Mouse (Mus musculus) embryonic stem cell, embryonic (primary cell): Measurements from ENCODE around the gene Mapk8ip3.

ENCODE experiments used
- CTCF ChIA-PET, 4 experiments: fragments of 300-600 bp in 2 of 4; fragments of 350-600 bp in 2 of 4; sonication (Branson Sonifier 250); formaldehyde crosslinking; loops; one replicate each; lab custom pipeline; 2022; ENCODE audit warnings: inconsistent platforms in 2 of 4; lab: Charles Lee
- POLR2A ChIA-PET, 4 experiments: fragments of 300-600 bp in 2 of 4; fragments of 350-600 bp in 2 of 4; sonication (Branson Sonifier 250); formaldehyde crosslinking; loops; one replicate each; lab custom pipeline; 2022; ENCODE audit warnings: antibody characterized with exemption in 4 of 4, inconsistent platforms in 1 of 4; lab: Charles Lee

Mapk8ip3 gene

DNA sequence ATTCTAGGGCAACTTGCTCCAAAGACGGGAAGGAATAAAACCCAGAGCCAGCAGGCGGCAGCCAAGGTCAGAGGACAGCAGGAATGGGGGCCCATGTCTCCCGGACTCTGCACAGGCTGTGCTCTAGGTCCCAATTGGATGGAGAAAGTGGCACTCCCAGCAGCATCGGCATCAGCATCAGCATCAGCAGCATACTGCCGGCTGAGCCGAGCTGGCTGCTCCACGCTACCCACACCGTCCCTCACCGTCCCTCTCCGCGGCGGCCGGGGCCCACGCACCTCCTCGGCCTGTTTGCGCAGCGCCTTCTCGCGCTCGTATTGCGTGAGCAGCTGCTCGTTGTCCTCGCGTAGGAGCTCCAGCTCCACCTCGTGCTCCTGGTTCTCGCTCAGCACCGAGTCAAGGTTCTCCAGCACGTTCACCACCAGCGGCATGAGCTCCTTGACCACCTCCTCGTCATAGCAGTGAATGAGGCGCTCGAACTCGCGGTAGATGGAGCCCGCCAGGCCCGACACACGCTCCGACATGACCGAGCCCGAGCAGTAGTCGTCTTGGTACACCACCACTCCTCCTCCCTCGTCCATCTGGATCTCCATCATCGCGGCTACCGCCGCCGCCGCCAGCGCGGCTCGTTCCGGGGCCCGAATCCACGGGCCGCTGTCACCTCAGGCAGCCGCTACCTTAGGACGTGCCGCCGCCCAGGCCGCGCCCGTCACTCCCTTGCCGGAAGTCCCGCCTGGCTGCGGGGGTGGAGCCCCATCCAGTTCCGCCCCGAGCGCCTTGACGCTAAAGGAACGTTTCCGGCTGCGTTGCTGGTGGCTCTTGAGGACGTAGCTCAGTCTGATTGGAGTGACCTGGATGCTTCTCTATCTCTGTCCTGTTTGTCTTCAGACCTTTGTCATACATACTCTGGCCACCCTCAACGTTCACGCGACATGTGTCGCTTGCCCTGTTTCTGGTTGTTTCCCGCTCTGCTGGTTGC is at the start of gene Mapk8ip3:
Mapk8ip3 (minus strand) TSS at position 719 of the 979 bp plus-strand sequence.
- POLR2A ChIA-PET, result interaction anchor here (0.5 to 7.6 kb wide), 54 partner anchors 9 to 458 kb away, joined by 3 to 51 read pairs (median 4); partner anchors contain the start of genes Jpt2 (in 3 of the 4), Cramp1l (in 2 of the 4), Ift140 (in 2 of the 4) and Meiob (in 2 of the 4)
- CTCF ChIA-PET, result interaction anchor here in 3 of 4 experiments (0.6 to 2.0 kb wide), 10 partner anchors 20 to 581 kb away, joined by 3 to 10 read pairs (median 4); partner anchors contain the start of genes Fahd1 (in 1 of the 3) and Jpt2 (in 1 of the 3)

DNA sequence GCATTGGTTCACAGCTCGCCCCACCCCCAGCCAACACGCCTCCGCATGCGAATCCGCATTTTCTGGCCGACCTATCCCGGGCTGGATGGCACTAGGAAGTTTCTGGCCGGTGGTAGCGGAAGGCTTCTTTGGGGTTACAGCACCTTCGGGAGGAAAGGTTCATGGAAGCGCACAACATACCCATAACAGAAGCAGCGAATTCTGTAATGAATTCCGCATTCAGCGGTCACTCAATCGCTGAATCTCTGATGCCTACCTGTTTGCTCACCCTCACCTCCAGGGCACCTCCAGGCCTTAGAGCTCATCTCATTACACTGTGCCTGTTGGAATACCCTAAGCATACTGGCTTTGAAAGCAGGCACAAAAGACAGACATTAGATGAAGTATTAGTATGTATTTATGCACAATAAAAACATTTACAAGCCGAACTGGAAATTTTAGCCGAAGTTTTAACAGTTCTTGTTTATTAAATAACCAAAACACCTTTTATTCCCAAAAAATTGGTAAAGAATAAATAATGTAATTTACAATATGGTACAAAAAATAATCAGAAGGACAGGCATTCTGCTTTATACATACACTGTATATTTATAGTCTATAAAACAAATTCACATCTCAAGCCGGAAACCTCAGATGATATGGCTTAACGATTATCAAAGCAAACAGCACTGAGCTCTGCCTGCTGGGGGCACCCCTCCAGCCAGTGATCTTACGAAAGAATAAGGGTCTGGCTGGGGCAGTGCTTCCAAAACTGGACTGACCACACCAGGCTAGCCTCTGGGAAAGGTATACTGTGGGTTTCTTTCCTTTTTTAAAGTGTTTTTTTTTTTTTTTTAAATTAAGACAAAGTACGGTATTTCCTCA is 24.3 kb upstream of the Mapk8ip3 start:
- ChIA-PET CTCF (interaction anchor here in 2 of 4 experiments (0.6 to 2.5 kb wide), 9 partner anchors 9 to 336 kb away, joined by 3 to 12 read pairs (median 3); partner anchors contain the start of genes Cramp1l (in 1 of the 2) and Mapk8ip3 (in 1 of the 2)), POLR2A (interaction anchor here (0.6 to 8.0 kb wide), 72 partner anchors 8 to 482 kb away, joined by 3 to 92 read pairs (median 5); partner anchors contain the start of genes Eme2 (in 3 of the 4), Fahd1 (in 3 of the 4), Mapk8ip3 (in 3 of the 4) and Mrps34 (in 3 of the 4))

DNA sequence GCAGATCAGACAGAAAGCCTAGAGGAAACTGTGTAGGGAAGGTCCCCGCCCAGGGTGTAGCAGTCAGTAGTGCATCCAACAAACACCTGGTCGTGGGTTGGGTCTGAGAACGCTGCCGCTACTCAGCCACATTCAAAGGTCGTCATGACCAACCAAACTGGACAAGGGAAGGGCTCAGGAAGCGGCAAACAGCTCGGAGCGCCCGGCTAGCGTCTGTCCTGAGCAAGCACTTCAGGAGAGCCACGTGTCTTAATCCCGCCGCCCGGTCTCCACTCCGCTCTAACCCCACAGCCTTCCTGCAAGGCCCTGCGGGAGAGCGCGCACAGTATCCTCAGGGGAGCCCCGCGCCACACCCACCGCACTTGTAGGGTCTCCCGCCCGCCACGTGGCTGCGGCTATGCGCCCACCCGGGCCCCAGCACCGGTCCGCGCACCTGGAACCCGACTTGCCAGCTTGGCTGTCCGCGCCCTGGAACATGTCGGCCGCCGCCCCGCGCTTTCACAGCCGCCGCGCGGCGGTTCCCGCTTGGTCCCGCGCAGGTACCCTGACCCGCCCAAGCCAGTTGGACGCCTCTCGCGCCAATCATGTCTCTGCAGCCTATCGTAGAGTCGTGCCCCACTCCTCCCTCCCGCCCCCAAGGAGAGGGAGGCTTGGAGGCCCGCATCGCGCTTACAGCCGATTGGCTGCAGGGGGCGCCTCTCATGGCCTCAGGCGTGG is 23.5 kb upstream of the Mapk8ip3 start, which contains the start of gene Jpt2:
Jpt2 (minus strand) TSS at position 555 of the 717 bp plus-strand sequence.
- ChIA-PET CTCF (interaction anchor here in 2 of 4 experiments (0.6 to 2.5 kb wide), 8 partner anchors 8 to 336 kb away, joined by 3 to 10 read pairs (median 3); partner anchors contain the start of genes Cramp1l (in 1 of the 2) and Mapk8ip3 (in 1 of the 2)), POLR2A (interaction anchor here (0.5 to 8.0 kb wide), 82 partner anchors 8 to 547 kb away, joined by 3 to 92 read pairs (median 4); partner anchors contain the start of genes Eme2 (in 3 of the 4), Fahd1 (in 3 of the 4), Mapk8ip3 (in 3 of the 4) and Mrps34 (in 3 of the 4))

DNA sequence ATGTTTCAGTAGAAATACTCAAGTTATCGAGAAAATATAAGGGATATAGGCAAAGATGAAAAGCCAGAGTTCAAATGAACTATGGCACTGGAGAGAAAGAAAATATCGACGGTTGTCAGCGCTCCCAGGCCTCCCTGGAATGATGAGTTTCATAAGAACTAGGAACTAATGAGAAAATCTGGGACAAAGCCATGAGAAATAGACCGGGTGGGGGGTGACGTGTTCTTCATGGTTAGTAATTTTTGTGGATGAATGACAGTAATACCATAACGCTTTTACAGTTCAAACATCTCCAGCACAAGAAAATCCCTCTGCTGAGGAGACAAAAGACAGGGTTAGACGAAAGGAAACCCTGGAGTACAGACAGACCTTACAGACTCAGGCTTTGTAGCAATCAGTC is 22.6 kb upstream of the Mapk8ip3 start:
- ChIA-PET POLR2A (interaction anchor here in 3 of 4 experiments (0.8 to 8.0 kb wide), 31 partner anchors 9 to 548 kb away, joined by 3 to 92 read pairs (median 7); partner anchors contain the start of genes Mapk8ip3 (in 3 of the 3), Eme2 (in 2 of the 3), Mrps34 (in 2 of the 3) and Cramp1l (in 1 of the 3)), CTCF (interaction anchor here in 2 of 4 experiments (0.7 to 2.5 kb wide), 2 partner anchors 23 to 150 kb away, joined by 3 to 10 read pairs; partner anchors contain the start of gene Mapk8ip3 (in 1 of the 2))

DNA sequence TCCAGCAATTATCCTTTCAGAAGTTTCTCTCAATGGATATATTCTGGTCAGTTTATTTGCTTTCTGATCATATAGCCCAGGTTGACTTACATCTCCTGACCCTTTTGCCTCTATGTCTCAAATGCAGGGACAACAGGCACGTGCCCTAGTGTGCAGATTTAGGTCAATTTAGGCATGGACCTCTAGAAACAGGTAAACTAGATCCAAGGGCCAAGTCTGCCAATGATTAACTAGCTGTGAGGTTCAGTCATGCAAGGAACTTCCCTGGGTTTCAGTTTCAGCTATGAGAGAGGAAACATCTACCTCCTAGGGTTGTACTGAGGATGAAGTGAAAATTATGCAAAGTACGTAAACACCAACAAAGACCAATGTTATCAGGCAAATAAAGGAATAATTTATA is 16.5 kb upstream of the Mapk8ip3 start:
- POLR2A ChIA-PET, result interaction anchor here in 2 of 4 experiments (0.6 to 9.4 kb wide), 6 partner anchors 8 to 74 kb away, joined by 3 to 92 read pairs (median 3); partner anchors contain the start of genes Jpt2 (in 1 of the 2), Nubp2 (in 1 of the 2) and Spsb3 (in 1 of the 2)
- CTCF ChIA-PET, result interaction anchor here in 1 of 4 experiments (1.2 kb wide), 1 partner anchor 208 kb away, joined by 3 read pairs; no protein-coding TSS in a partner anchor

DNA sequence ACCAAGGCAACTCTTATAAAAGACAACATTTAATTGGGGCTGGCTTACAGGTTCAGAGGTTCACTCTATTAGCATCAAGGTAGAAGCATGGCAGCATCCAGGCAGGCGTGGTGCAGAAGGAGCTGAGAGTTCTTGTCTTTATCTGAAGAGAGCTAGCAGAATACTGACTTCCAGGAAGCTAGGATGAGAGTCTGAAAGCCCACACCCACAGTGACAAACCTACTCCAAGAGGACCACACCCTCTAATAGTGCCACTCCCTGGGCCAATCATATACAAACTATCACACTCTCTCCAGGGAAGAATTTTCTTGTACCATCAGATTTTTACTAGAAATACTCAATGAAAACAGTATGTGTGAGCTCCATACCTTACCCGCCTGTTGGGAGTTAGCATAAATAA is 13.9 kb upstream of the Mapk8ip3 start:
- POLR2A ChIA-PET, result interaction anchor here (0.7 to 9.4 kb wide), 19 partner anchors 8 to 620 kb away, joined by 3 to 92 read pairs (median 6); partner anchors contain the start of genes Jpt2 (in 3 of the 4), Mapk8ip3 (in 3 of the 4), Cramp1l (in 1 of the 4) and Eme2 (in 1 of the 4)
- CTCF ChIA-PET, result interaction anchor here in 2 of 4 experiments (0.6 to 1.4 kb wide), 4 partner anchors 10 to 306 kb away, joined by 3 to 10 read pairs (median 3); partner anchors contain the start of gene Jpt2 (in 1 of the 2)

DNA sequence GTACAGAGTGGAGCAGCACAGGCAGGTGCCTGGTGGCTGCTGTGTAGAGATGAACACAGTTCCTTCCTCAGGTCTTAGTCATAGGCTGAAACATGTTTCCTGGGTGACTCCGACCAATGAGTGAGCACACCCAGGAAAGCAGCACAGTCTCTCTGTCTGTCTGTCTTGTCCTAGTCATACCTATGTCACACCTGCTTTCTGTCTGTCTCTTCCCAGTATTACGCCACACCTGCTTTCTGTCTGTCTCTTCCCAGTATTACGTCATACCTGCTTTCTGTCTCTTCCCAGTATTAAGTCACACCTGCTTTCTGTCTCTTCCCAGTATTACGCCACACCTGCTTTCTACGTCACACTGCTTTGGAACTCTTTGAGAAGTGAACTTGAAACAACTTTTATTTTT is 11.4 kb upstream of the Mapk8ip3 start:
- ChIA-PET CTCF (no interaction called here), POLR2A (interaction anchor here in 3 of 4 experiments (1.0 to 9.4 kb wide), 8 partner anchors 11 to 325 kb away, joined by 3 to 92 read pairs (median 8); partner anchors contain the start of genes Jpt2 (in 2 of the 3) and Mapk8ip3 (in 2 of the 3))

DNA sequence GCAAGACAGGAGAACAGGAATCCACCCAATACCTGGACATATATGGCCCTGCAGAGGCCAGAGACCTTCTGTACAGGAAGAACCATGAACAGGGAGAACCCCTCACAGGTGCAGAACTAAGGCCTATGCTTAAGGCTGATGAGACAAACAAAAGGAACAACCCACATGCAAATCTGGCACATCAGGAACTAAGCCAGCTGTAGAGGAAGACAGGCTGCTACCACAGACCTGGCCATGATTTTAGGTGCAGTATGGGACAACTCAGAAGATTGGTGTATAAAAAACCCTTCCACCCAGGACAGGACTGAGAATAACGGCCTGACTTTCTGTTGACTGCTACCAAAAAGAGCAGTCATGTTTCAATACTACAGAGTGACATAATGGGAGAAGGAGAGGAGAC is 6.8 kb upstream of the Mapk8ip3 start:
- POLR2A ChIA-PET, result interaction anchor here in 2 of 4 experiments (1.5 to 9.4 kb wide), 4 partner anchors 8 to 17 kb away, joined by 3 to 92 read pairs (median 6); partner anchors contain the start of gene Jpt2 (in 2 of the 2)
- CTCF ChIA-PET, result interaction anchor here in 1 of 4 experiments (1.1 kb wide), 1 partner anchor 15 kb away, joined by 3 read pairs; no protein-coding TSS in a partner anchor

DNA sequence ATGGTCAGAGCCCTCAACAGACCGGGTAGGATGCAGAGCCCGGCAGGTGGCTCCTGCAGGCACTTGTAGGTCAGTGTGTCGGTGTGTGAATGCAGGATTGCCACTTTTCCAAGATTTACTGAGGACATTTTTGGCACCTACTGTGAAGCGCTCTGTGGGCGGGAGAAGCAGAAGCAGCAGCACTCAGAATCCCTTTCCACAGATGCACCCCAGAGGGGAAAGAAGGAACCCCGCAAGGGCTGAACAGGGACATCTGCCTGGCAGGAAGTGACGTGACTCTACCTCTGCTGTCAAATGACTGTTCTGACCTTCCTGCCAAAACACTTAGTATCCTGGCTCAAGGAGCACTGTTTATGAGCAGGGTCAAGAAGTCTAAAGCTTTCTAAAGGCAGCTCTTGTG is 6.3 kb upstream of the Mapk8ip3 start:
- ChIA-PET POLR2A (interaction anchor here in 3 of 4 experiments (0.7 to 1.8 kb wide), 7 partner anchors 8 to 297 kb away, joined by 3 to 7 read pairs (median 3); partner anchors contain the start of genes Gnptg (in 1 of the 3), Jpt2 (in 1 of the 3) and Tsr3 (in 1 of the 3)), CTCF (interaction anchor here (0.6 to 1.1 kb wide), 5 partner anchors 8 to 18 kb away, joined by 3 read pairs; partner anchors contain the start of gene Jpt2 (in 1 of the 4))

DNA sequence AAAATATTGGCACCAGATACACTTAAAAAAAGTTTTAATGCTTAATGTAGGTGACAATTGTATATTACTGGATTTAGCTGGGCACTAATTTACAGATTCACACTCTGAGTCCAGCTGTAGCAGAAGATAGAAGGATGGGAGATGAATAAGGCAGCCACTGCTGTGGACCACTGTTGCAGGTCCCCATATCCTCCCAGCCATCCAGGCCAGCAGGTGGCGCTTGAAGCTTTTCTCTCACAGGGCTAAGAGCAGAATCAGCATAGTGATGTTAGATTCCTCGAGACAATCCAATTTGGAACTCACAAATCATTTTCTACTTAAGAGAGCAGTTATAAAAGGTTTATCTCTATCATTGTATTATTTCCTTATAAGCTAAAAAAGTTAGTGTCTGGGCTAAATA is 5.7 kb upstream of the Mapk8ip3 start:
- ChIA-PET CTCF (interaction anchor here (0.6 to 1.1 kb wide), 8 partner anchors 9 to 296 kb away, joined by 3 to 5 read pairs (median 3); partner anchors contain the start of genes Jpt2 (in 1 of the 4) and Tmem204 (in 1 of the 4)), POLR2A (interaction anchor here in 3 of 4 experiments (0.7 to 1.8 kb wide), 7 partner anchors 9 to 297 kb away, joined by 3 to 7 read pairs (median 3); partner anchors contain the start of genes Gnptg (in 1 of the 3), Jpt2 (in 1 of the 3) and Tsr3 (in 1 of the 3))

DNA sequence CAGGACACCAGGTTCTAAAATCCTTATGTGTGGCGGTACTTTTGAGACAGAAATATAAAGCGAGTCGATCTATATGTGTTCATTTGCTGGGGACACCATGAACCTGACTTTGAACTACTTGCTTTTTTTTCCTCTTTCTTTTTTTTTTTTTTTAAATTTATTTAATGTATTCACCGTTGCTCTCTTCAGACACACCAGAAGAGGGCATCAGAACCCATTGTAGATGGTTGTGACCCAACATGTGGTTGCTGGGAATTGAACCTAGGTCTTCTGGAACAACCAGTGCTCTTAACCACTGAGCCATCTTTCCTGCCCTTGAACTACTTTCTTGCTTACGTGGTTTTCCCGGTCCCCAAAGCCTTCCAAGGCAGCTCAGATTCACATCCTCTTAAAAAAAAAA is 489 bp upstream of the Mapk8ip3 start:
- CTCF ChIA-PET, result interaction anchor here in 3 of 4 experiments (0.6 to 2.0 kb wide), 7 partner anchors 19 to 113 kb away, joined by 3 to 10 read pairs (median 4); partner anchors contain the start of genes Fahd1 (in 1 of the 3) and Jpt2 (in 1 of the 3)
- POLR2A ChIA-PET, result interaction anchor here in 3 of 4 experiments (0.6 to 7.6 kb wide), 45 partner anchors 8 to 881 kb away, joined by 3 to 51 read pairs (median 4); partner anchors contain the start of genes Jpt2 (in 3 of the 3), Cramp1l (in 2 of the 3), Ift140 (in 2 of the 3) and Meiob (in 2 of the 3)

DNA sequence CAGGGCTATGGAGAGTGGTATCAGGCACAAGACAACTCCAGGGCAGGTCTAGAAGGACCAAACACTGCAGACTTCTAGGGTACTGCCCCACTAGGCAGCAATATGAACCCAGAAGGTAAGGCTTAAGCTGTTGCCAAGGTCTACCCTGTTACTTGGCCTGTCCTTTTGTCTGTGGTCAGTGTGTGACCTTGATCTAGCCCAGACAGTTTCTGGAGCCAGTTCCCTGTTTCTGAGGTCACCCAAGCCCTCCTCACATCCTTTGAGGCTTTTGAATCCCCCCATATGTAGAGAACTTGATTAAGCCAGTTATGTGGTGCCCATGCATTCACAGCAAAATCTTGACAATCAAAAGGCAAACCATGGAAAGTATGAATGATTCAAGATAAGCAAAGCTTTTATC is 1.1 kb downstream of the Mapk8ip3 start:
- CTCF ChIA-PET, result interaction anchor here in 1 of 4 experiments (2.0 kb wide), 1 partner anchor 25 kb away, joined by 10 read pairs; the partner anchor contains the start of gene Jpt2
- POLR2A ChIA-PET, result interaction anchor here in 3 of 4 experiments (0.5 to 7.6 kb wide), 15 partner anchors 11 to 408 kb away, joined by 3 to 51 read pairs (median 4); partner anchors contain the start of genes Jpt2 (in 3 of the 3), Eme2 (in 1 of the 3), Mrps34 (in 1 of the 3) and Traf7 (in 1 of the 3)

DNA sequence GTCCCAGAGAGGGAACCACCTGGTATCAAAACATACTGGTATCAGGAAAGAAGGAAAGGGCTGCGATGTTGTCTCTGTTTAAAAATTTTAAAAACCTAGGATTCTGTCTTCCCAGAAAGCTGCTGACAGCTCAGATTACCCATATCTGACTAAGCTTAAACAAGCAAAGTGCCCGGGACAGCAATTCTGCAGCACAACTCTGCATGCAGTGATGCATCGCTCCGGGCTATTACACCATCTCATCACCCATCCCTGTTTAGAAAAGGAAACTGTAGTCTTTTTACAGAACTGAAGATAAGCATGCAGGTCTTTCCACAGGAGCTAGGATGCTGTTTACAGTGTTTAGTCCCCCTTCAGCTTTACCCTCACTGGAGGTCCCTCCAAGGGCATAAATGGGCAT is 1.9 kb downstream of the Mapk8ip3 start:
- CTCF ChIA-PET, result no interaction called here
- POLR2A ChIA-PET, result interaction anchor here in 3 of 4 experiments (0.5 to 7.6 kb wide), 9 partner anchors 10 to 56 kb away, joined by 3 to 51 read pairs (median 3); partner anchors contain the start of gene Jpt2 (in 2 of the 3)

DNA sequence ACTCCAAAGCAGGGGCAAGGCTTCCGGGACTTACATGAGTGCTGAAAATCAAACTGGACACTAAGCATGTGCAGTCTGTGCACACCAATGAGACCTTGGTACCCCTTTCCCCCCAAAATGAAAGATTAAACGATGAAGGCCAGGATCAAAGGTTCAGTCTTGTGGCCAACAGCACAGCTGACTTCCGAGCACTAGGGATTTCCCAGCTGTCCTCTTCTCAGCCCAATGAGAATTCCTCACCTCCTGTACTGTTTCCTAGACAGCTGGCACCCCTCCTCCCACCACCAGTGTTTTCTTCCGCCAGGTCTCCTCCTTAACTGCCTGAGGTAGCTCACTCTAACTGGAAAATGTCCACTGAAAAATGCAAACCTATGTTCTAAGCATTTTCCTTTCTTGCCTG is 3.6 kb downstream of the Mapk8ip3 start:
- ChIA-PET POLR2A (interaction anchor here in 2 of 4 experiments (4.6 to 7.6 kb wide), 2 partner anchors 16 to 27 kb away, joined by 40 to 51 read pairs; partner anchors contain the start of gene Jpt2 (in 1 of the 2)), CTCF (no interaction called here)
